Mouse (Mus musculus): ENCODE measurements around the gene BC024063. TPM values are rescaled to one million over a fixed set of nuclear protein-coding genes. Genes with fewer than 3 reads are reported as not detected.

BC024063 gene
- polyA plus RNA-seq, 1 experiment from 2014 or later = 5.2 TPM

Other genes with a start within 250 kb of the BC024063 start
- 10.7 and 11.6 TPM in 2 replicates for gene Gm32687, start 219.4 kb upstream of the BC024063 start, polyA plus RNA-seq (2016; fragmentation: Nextera tagmentation; extraction: Ambion mirVana)
- 2.5 and 3.9 TPM in 2 replicates for gene Zfp781, start 152.9 kb upstream of the BC024063 start, polyA plus RNA-seq (2016; fragmentation: Nextera tagmentation; extraction: Ambion mirVana)
- 17.0 and 18.2 TPM in 2 replicates for gene Zfp873, start 35.2 kb upstream of the BC024063 start, polyA plus RNA-seq (2016; fragmentation: Nextera tagmentation; extraction: Ambion mirVana)
- 4.9 and 6.2 TPM in 2 replicates for gene AU041133, start 44.7 kb downstream of the BC024063 start, polyA plus RNA-seq (2016; fragmentation: Nextera tagmentation; extraction: Ambion mirVana)
- gene Zfp938, start 157.9 kb downstream of the BC024063 start, polyA plus RNA-seq (2016; fragmentation: Nextera tagmentation; extraction: Ambion mirVana) = 16.0 and 16.2 TPM in 2 replicates
- not detected in 2 replicates for gene 4932415D10Rik, start 233.2 kb downstream of the BC024063 start, polyA plus RNA-seq (2016; fragmentation: Nextera tagmentation; extraction: Ambion mirVana)